Mouse (Mus musculus) adrenal gland, postnatal 4 days (tissue): ENCODE data around the gene Epha4. TPM values are rescaled to one million over a fixed set of nuclear protein-coding genes. Genes with fewer than 3 reads are reported as not detected.

ENCODE experiments used
- DNase-seq, 2 experiments: peaks; one replicate each; pipeline ENCODE4 v3.0.0; 2021 to 2022; ENCODE audit warnings: low spot score in 2 of 2, mixed read lengths in 2 of 2
- microRNA-seq: library from miRNA; unstranded; fragments of <30 nt; microRNA quantifications from one replicate; pipeline ENCODE4 v1.2.0, GENCODE M21; 2021
- total RNA-seq, 2 experiments: library from RNA; stranded (reverse); gene quantifications; 2 replicates each; pipeline ENCODE4 v1.2.3; 2021

Gene Epha4
- total RNA-seq, 2 experiments from 2014 or later = 4.5 to 10.1 TPM

- DNase-seq = no peak
Observed at GRCm38 (mm10) chr1:77336937-77337336, 178.0 kb downstream of the Epha4 start.

- DNase-seq = no peak
Observed at GRCm38 (mm10) chr1:77318597-77319127, 196.2 kb downstream of the Epha4 start.

Small RNA genes within 50 kb of the gene (microRNA-seq; reads per million reads assigned to microRNA genes)
- not detected for gene Mir6352
